Mouse (Mus musculus): ENCODE data around the gene 4933430I17Rik. TPM values are rescaled to one million over a fixed set of nuclear protein-coding genes. Genes with fewer than 3 reads are reported as not detected.

The 4933430I17Rik gene
- total and polyA plus RNA-seq, 3 experiments = 0.30 to 1.8 (median 0.52) TPM

DNA sequence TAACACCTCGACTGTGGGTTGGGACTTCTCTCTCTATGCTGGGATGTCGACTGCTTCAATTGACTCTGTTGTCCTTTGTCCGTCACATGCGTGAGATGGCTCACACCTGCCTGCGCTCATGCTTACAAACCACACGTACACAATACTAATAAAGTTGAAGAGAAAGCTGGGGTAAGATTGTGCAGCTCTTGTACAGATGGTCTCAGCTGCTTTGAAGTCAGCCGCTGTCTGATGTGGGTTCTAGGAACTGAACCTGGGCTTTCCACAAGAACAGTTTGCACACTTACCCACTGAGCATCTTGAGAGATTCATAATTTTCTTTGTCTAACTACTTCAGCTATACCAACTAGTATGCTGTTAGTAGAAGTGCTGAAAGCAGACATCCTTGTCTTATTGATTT lies 26.8 kb downstream of the 4933430I17Rik start:
- dilution Hi-C loops (cut with MboI; ENCODE audit: extremely low pct_ligation_motif_present, extremely low pct_unique_long_range_greater_than_20kb, low sequenced_read_pairs) = no loop called here
- TF ChIP-seq ELF1 (IDR thresholded peaks at IDR 0.05; ENCODE audit: low read depth, low read length) = no peak
- TF ChIP-seq USF1 (IDR thresholded peaks at IDR 0.05; ENCODE audit: low read depth, low read length) = no peak
- TF ChIP-seq POLR2AphosphoS2 (IDR thresholded peaks at IDR 0.05; ENCODE audit: low read depth, low read length) = no peak
- TF ChIP-seq NELFE (IDR thresholded peaks at IDR 0.05; ENCODE audit: low read depth, low read length) = no peak
- no peak for TF ChIP-seq POLR2A (IDR thresholded peaks at IDR 0.05; ENCODE audit: low read depth, low read length)
- TF ChIP-seq HCFC1 (IDR thresholded peaks at IDR 0.05; ENCODE audit: low read depth, low read length) = no peak
- TF ChIP-seq TBP (conservative IDR thresholded peaks at IDR 0.05; ENCODE audit: low read depth, low read length) = no peak
- TF ChIP-seq IRF4 (IDR thresholded peaks at IDR 0.05; ENCODE audit: low read depth, low read length) = no peak
- no peak for TF ChIP-seq SMC3 (IDR thresholded peaks at IDR 0.05; ENCODE audit: low read depth, low read length)
- TF ChIP-seq MAFK (IDR thresholded peaks at IDR 0.05; ENCODE audit: insufficient replicate concordance, low read length) = no peak
- TF ChIP-seq USF2 (conservative IDR thresholded peaks at IDR 0.05; ENCODE audit: low read depth, low read length) = no peak
- no peak for TF ChIP-seq MEF2A (IDR thresholded peaks at IDR 0.05; ENCODE audit: borderline replicate concordance, low read depth, low read length)
- TF ChIP-seq JUN (IDR thresholded peaks at IDR 0.05; ENCODE audit: insufficient read depth, low read depth, low read length) = no peak
- Histone ChIP-seq H3K4me1 (ENCODE audit: control insufficient read depth in 1 of 2, insufficient read depth in 2 of 2) (no peaks in the 10 kb centered on the region), H3K9ac (ENCODE audit: insufficient read depth, low read depth) (no peak overlapping the region), H3K36me3 (replicated peaks in 1 of 2; ENCODE audit: control insufficient read depth in 1 of 2, insufficient read depth in 1 of 2, low read length in 1 of 2) (no peaks in the 10 kb centered on the region), H3K27ac (ENCODE audit: insufficient read depth, low read depth) (no peak overlapping the region), H3K27me3 (replicated peaks) (peaks cover 2% of the 10 kb centered on the region), H3K4me2 (ENCODE audit: insufficient read depth, low read depth, poor library complexity, severe bottlenecking) (no peak overlapping the region), H3K79me2 (replicated peaks; ENCODE audit: control insufficient read depth, extremely low read depth, insufficient read depth, poor library complexity, severe bottlenecking) (no peaks in the 10 kb centered on the region), H3K9me3 (replicated peaks; ENCODE audit: low read length) (peaks cover 8% of the 10 kb centered on the region), H3K4me3 (replicated peaks in 1 of 3; ENCODE audit: low read depth in 2 of 3, low read length in 2 of 3, poor library complexity in 1 of 3) (no peak overlapping the region)
- in situ Hi-C loops (cut with MboI; ENCODE audit: low pct_ligation_motif_present, low pct_unique_long_range_greater_than_20kb, low sequenced_read_pairs) = no loop called here
- no peak for DNase-seq (ENCODE audit: extremely low read depth)

DNA sequence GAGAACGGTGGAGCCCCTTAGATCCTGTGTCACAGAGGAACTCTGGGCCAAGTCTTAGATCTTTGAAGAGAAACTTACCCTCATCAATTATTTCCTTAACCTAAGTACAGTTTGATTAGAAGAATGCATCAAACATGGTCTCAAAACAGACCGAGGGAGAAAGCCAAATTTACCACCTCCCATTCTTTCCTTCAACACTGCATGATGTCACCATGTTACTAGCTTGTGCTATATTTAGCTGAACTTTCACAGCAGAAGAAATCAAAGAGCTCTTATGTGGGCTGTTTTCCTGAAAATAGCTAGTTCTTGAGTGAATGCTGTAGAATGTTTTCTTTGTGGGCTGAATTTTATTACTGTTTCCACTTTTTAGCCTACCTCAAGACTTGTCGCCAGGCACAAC lies 32.3 kb downstream of the 4933430I17Rik start:
- Histone ChIP-seq H3K4me1 (ENCODE audit: control insufficient read depth in 1 of 2, insufficient read depth in 2 of 2) (peaks cover 3 to 7% of the 10 kb centered on the region in 2 experiments), H3K9ac (ENCODE audit: insufficient read depth, low read depth) (peak overlapping the region; percentile 5; the same call in 1 of the 2 replicates), H3K9me3 (replicated peaks; ENCODE audit: low read length) (no peaks in the 10 kb centered on the region), H3K27ac (ENCODE audit: insufficient read depth, low read depth) (no peak overlapping the region), H3K27me3 (replicated peaks) (peaks cover 2% of the 10 kb centered on the region), H3K79me2 (replicated peaks; ENCODE audit: control insufficient read depth, extremely low read depth, insufficient read depth, poor library complexity, severe bottlenecking) (no peaks in the 10 kb centered on the region), H3K4me2 (ENCODE audit: insufficient read depth, low read depth, poor library complexity, severe bottlenecking) (peak overlapping the region; percentile 5; the same call in 1 of the 2 replicates), H3K36me3 (replicated peaks in 1 of 2; ENCODE audit: control insufficient read depth in 1 of 2, insufficient read depth in 1 of 2, low read length in 1 of 2) (no peaks in the 10 kb centered on the region), H3K4me3 (replicated peaks in 1 of 3; ENCODE audit: low read depth in 2 of 3, low read length in 2 of 3, poor library complexity in 1 of 3) (no peak overlapping the region)
- TF ChIP-seq POLR2AphosphoS2 (IDR thresholded peaks at IDR 0.05; ENCODE audit: low read depth, low read length) (no peak), MEF2A (IDR thresholded peaks at IDR 0.05; ENCODE audit: borderline replicate concordance, low read depth, low read length) (peak; percentile 62; the same call in 1 of the 2 replicates), USF1 (IDR thresholded peaks at IDR 0.05; ENCODE audit: low read depth, low read length) (no peak), EP300 (IDR thresholded peaks at IDR 0.05; ENCODE audit: low read length) (no peak)
- dilution Hi-C loops (cut with MboI; ENCODE audit: extremely low pct_ligation_motif_present, extremely low pct_unique_long_range_greater_than_20kb, low sequenced_read_pairs) (no loop called here), in situ Hi-C loops (cut with MboI; ENCODE audit: low pct_ligation_motif_present, low pct_unique_long_range_greater_than_20kb, low sequenced_read_pairs) (no loop called here)
- DNase-seq (ENCODE audit: extremely low read depth) = no peak
